8 mouse cellular contexts compared by ENCODE assay signal in genomic region chr3:158559691-158560650, GRCm38 (mm10). TPM values are rescaled to one million over a fixed set of nuclear protein-coding genes. Genes with fewer than 3 reads are reported as not detected.
DNase-seq lines count a peak whose midpoint lies in the region; ATAC-seq and TF ChIP-seq lines count a peak whose summit lies in the region.

No protein-coding gene starts in this region.

- no peaks in the 10 kb centered on the region; the same call in 1 of the 2 replicates for H3K4me1 ChIP-seq in cerebellum, adult 2 months (ENCODE audit: control insufficient read depth, insufficient read depth, low read length)
- H3K4me1 ChIP-seq in hindbrain, embryonic 15.5 days (replicated peaks), result peaks cover 12% of the 10 kb centered on the region
- H3K4me1 ChIP-seq in limb, embryonic 12.5 days (replicated peaks), result peaks cover 16% of the 10 kb centered on the region

- no peaks in the 10 kb centered on the region for H3K9me3 ChIP-seq in hindbrain, embryonic 15.5 days
- no peaks in the 10 kb centered on the region for H3K9me3 ChIP-seq in limb, embryonic 12.5 days

- H3K27me3 ChIP-seq in cerebellum, adult 2 months (ENCODE audit: control insufficient read depth, insufficient read depth, low read length), result no peaks in the 10 kb centered on the region
- no peaks in the 10 kb centered on the region for H3K27me3 ChIP-seq in hindbrain, embryonic 15.5 days
- peaks cover 51% of the 10 kb centered on the region for H3K27me3 ChIP-seq in limb, embryonic 12.5 days

- H3K4me2 ChIP-seq in hindbrain, embryonic 15.5 days, result peak overlapping the region; percentile 67
- H3K4me2 ChIP-seq in limb, embryonic 12.5 days, result peak overlapping the region; percentile 99

- DNase-seq in cerebellum, adult 2 months, result peak; percentile 8 to 12
- no peak for DNase-seq in cerebellum, adult 18-20 months
- peak; percentile 6 for DNase-seq in embryo, embryonic 9.5 days (ENCODE audit: extremely low spot score)
- peak; percentile 72 for DNase-seq in right cerebral cortex, postnatal 4 days
- DNase-seq in spleen, postnatal 10 days (ENCODE audit: low spot score in 2 of 2), result no peak
- no peak for DNase-seq in spleen, postnatal 36 days (ENCODE audit: low spot score in 2 of 2)

- H3K27ac ChIP-seq in cerebellum, adult 2 months (ENCODE audit: insufficient read depth, low read length), result no peak overlapping the region
- peak overlapping the region; percentile 98 for H3K27ac ChIP-seq in hindbrain, embryonic 15.5 days (replicated peaks)
- no peak overlapping the region for H3K27ac ChIP-seq in limb, embryonic 12.5 days

- H3K9ac ChIP-seq in hindbrain, embryonic 15.5 days, result peak overlapping the region; percentile 98
- H3K9ac ChIP-seq in limb, embryonic 12.5 days (replicated peaks), result no peak overlapping the region

- ATAC-seq in hindbrain, embryonic 15.5 days (ENCODE audit: low FRiP score, low read depth), result peak; percentile 45
- ATAC-seq in limb, embryonic 12.5 days (ENCODE audit: insufficient number of reproducible peaks, insufficient read depth, low FRiP score, low TSS enrichment, low read depth), result no peak

- no peaks in the 10 kb centered on the region for H3K36me3 ChIP-seq in hindbrain, embryonic 15.5 days
- H3K36me3 ChIP-seq in limb, embryonic 12.5 days, result no peaks in the 10 kb centered on the region

- peak overlapping the region; percentile 64 for H3K4me3 ChIP-seq in cerebellum, adult 2 months (replicated peaks; ENCODE audit: insufficient read depth, low read depth, low read length)
- H3K4me3 ChIP-seq in hindbrain, embryonic 15.5 days, result peak overlapping the region; percentile 98
- H3K4me3 ChIP-seq in limb, embryonic 12.5 days (replicated peaks), result peak overlapping the region; percentile 65

- WGBS in cerebellum, adult 2 months, result 3% methylated on average over 18 of the region's 18 CpGs
- 2% methylated on average over 18 of the region's 18 CpGs for WGBS in hindbrain, embryonic 15.5 days
- 3% methylated on average over 18 of the region's 18 CpGs for WGBS in limb, embryonic 12.5 days

- no peak for TF ChIP-seq CTCF in cerebellum, adult 2 months (IDR thresholded peaks at IDR 0.05; ENCODE audit: borderline replicate concordance, insufficient read depth, low read depth, low read length)

- TF ChIP-seq POLR2A in cerebellum, adult 2 months (IDR thresholded peaks at IDR 0.05; ENCODE audit: borderline replicate concordance, insufficient read depth, low read length), result no peak

RNA-seq across cellular contexts. Expression of gene Lrrc7, which starts 2.0 kb away (rescaled TPM):
- polyA plus RNA-seq in cerebellum, adult 2 months (2012; rRNA removed), result 1.7 and 2.0 TPM in 2 replicates
- polyA plus RNA-seq in hindbrain, embryonic 15.5 days (2015; fragmentation: Nextera tagmentation; extraction: Ambion mirVana), result 12.2 and 12.8 TPM in 2 replicates
- polyA plus RNA-seq in limb, embryonic 12.5 days (2016; fragmentation: Nextera tagmentation; extraction: Ambion mirVana), result 0.35 and 0.81 TPM in 2 replicates

Comparison
In these comparisons a context has a peak if more than half of its experiments do, and no peak if none do; other contexts are left out.
1. DNase-seq: peak in cerebellum, adult 2 months (2 of 2), embryo, embryonic 9.5 days (single experiment) and right cerebral cortex, postnatal 4 days (single experiment); none in cerebellum, adult 18-20 months (0 of 2), spleen, postnatal 10 days (0 of 2) and spleen, postnatal 36 days (0 of 2).
2. Peak in every context shown above with its lines, with median percentiles within 50 percentile points of each other: H3K4me3 ChIP-seq.